Mouse (Mus musculus) lung, postnatal 4 days (tissue): ENCODE measurements around the gene Agap1.

Experiments used
- DNase-seq, 2 experiments: peaks; one replicate each; pipeline ENCODE4 v3.0.0; 2021

The Agap1 gene

GRCm38 (mm10) chr1:89940961-89941524, 486.4 kb downstream of the Agap1 start:
- DNase-seq, result no peak

- no peak for DNase-seq
These were observed 487.2 kb downstream of the Agap1 start for GRCm38 (mm10) chr1:89941701-89942381.

DNA sequence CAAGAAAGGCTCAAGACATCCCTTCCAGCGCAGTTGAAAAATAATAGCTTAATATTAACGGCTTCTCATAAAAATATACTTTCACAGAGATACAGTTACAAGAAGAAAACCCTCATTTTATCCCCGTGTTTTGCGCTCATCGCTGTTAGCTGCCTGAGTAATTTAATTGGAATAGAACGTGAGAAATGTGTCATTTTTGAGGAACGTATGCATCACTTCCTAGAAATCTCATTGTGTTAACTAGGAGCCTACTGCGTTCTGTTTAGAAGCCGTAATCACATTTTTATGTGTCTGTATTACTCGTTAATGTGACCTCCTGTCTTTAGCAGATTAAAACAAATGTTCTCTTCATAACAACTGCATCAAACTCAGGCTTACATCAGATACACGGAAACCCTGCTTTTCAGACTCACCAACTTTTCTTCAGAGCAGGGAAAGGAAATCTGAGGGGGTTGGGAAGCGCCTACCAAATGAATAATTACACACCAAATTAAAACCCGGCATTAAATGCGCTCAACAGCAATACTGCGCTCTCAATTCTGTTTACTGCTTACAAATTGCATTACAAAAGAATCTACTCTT, 487.9 kb downstream of the Agap1 start:
- no peak for DNase-seq

- DNase-seq, result peak; percentile 68 to 82
These were observed 488.6 kb downstream of the Agap1 start for GRCm38 (mm10) chr1:89943202-89943601.
